Mouse (Mus musculus): ENCODE measurements at regions not wholly inside any gene's neighbourhood (a gene's known extent, or its start where the extent isn't known, plus 50 kb on each side); places are given as distances from the start of the nearest gene placed in this dataset.
A peak's percentile ranks its signal among the peaks of the same experiment; 100 is the strongest.

DNA sequence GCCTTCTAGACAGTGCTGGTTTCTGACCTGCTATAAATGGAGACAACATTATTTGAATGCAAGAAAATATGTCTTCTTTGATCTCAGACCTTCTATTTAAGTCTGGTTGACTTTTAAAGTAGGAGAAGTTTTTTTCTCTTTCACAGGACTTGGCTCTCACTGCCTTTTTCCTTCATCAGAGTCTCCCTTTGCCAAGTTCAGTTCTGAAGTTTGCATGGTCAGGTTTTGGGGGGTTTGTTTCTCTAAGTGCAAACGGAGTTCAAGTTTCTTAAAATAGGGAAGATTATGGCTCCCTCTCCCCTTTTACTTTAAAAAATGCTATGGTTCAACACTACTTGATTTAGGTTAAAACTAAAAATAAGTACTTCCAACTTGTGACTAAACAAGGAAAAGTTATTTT is 106.2 kb upstream of the Adamts5 start:
- no peak for DNase-seq (ENCODE audit: low read depth, low spot score)

DNA sequence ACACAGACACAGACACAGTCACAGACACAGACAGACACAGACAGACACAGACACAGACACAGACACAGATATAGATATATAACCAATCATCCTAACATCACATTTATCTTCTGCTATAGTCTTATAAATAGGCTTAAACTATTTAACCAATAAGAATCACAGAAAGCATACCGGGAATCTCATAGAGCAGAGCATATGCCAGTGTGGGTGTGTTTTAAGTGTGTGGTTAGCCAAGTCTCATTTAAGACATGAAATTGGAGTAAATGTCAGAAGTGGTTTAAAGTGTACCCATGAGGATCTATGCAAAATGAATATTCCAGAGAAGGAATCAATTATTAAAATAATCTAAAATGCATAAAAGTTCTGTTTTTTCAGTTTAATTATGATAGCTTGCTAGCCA is 99.2 kb upstream of the Adamts5 start:
- DNase-seq (ENCODE audit: low read depth, low spot score) = no peak

DNA sequence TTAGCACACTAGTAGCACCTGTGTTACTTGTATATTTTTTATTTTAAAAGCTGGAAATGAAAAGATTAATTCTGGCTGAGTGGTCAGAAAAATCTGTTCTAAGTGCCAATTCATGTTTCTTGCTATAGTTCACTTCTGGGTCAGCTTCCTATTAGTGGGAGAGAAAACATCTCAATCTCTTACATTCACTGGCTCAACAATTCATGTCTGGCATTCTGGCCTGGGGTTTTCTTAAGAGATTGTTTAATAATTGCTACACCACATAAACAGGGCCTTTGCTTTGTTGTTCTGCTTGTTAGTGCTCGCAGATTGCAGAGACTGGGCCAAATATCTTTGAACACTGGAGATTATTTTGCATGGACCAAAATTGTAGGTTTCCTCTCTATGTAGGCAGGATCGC is 84.2 kb upstream of the Adamts5 start:
- DNase-seq (ENCODE audit: low read depth, low spot score) = no peak

DNA sequence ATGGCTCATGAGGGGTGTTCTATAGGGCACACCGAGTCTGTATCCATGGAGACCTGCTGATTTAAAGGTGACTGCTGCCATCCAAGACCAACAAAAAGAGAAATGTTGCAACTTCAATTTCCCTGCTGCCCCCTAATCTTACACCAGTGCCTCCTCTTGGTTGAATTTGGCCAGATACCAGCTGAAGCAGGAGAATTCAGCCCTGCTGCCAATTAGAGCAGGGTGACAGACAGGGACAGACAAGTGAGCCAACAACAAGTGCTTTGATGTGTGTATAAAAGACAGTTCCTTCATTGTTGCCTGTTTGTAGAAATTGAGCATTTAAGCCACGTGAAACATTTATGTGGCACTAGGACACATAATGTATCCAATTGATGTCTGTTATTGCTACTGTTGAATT is 75.5 kb upstream of the Adamts5 start:
- DNase-seq (ENCODE audit: low read depth, low spot score) = no peak

DNA sequence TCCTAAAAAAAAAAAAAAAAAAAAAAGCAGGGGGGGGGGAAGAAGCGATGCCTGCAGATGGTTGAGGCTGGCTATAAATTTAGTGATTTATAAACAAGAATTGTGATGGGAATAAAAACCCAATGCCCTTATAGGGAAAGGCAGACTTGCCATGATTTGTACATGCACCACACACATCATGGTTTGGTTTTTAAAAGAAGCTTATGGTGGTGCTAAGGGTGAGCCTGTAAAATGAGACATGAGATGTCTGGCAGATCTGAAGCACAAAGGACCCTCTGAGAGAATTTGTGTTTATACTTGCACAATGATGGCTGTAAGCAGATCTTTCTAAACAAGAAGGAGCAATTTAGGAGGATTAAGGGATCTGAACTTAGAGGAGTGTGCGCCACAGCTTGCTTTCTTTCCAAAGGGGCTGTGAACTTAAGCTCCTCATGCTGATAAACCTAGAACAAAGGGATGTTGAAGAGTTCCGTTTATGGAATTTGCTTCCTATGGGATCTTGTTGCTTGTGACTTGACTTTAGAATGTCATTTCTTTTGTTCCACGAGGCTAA is 65.3 kb upstream of the Adamts5 start:
- no peak for DNase-seq (ENCODE audit: low read depth, low spot score)

DNA sequence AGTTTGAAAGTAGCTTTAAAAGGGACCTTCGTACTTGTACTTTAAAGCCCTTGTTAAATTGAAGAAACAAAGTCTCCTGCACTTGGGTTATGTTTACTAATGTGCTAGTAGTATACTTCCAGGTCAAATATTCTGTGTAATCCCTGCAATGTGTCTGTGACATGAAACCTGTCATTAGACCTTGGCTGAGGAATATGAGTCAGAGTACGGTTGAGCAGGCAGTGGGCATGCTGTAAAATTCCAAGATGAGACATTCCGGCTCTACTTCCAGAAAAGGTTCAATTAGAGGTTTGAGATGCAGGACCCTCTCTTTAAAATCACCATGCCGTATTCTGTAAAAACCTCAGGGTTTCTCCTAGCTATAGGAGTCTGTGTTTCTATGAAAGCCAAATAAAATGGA is 64.6 kb upstream of the Adamts5 start:
- DNase-seq (ENCODE audit: low read depth, low spot score) = peak; percentile 35

DNA sequence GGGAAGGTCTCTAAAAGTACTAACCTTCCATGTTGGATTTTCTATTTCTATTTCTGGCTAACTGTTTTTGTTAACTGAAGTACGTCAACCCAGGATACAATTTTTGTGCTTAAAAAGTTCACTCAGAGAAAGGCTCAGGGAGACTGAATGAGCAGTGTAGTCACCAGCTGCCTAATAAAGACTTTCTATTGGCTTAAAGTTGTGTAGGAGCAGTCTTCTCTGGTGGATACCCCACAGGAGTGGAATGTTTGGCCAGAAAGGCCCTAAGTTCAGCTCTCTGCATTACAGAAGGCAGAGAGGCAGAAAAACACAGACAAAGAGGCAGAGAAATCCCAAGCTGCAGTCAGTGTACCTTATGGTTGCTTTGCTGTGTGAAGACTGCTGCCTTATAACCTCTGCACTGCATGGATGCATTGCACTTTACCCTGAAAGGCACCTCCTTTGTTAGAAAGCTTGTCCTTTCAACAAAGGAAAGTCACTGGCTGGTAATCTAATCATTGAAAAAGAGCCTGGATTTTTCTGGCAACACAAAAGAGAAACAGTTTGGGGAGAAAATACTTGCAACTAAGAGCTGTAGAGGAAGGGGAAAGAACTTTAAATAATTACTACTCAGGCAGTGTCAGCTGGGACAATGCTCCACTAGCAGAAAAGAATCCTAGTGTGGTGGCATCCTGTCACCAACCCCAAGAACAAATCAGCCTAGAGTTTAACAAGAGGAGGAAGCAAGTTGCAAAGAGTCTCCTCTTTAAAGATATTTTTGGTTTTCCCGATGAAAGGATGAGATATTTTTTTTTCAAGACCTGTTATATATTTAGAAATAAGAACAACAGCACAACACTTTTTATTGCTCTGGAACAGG is 63.0 kb upstream of the Adamts5 start:
- DNase-seq (ENCODE audit: low read depth, low spot score) = no peak

DNA sequence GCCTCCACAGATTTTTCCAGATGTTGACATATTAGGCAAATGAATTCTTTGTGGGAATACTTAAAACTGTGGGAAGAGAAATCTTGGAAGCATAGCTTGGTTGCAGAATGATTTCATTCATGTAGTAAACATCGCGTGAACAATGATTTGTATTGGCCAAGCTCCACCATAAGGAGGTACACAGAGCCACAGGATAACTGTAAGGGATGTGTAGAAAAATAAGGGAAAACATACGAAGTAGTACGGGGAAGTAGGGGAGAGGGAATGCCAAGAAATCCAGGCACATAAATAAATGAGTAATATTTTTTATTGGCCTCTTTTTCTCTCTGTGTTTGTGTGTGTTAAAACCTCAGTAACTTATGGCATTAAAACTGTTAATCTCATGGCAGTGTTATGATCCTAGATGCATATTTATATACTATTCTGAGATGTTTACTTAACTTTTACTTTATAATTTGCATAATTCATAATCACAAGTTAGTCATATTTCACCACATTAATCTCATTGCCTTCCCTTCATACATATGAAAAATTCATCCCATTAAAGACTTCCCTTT is 54.5 kb upstream of the Adamts5 start:
- no peak for DNase-seq (ENCODE audit: low read depth, low spot score)

DNA sequence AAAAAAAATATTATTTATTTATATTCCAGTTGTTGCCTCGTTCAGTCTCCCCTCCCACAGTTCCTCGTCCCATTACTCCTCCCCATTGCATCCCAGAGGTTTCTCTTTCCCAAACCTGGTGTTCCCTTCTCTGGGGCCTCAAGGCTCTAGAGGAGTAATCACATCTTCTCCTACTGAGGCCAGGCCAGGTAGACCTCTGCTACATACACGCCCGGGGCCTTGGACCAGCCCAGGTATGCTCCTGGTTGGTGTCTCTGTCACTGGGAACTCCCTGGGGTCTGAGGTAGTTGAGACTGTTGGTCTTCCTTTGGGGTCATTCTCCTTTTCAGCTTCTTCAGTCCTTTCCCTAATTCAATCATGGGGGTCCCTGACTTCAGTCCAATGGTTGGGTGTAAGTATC is 50.0 kb upstream of the Adamts5 start:
- DNase-seq (ENCODE audit: low read depth, low spot score) = no peak

Measured in 3T3-L1 (cell line).